Mouse (Mus musculus) lung, adult 2 months (tissue): ENCODE data around the gene Rlim.

Experiments used
- CTCF ChIP-seq: fragments of 200-500 bp; IDR thresholded peaks from 2 replicates; pipeline ENCODE4 v1.5.1; 2011; ENCODE audit warnings: mild to moderate bottlenecking, low read length, control low read depth; ENCODE audit not compliant: insufficient read depth
- POLR2A ChIP-seq: fragments of 200-500 bp; IDR thresholded peaks from 2 replicates; pipeline ENCODE4 v1.6.1; 2011; ENCODE audit warnings: low read depth, mild to moderate bottlenecking, control low read depth, low read length, borderline replicate concordance; ENCODE audit errors: extremely low read depth

DNA sequence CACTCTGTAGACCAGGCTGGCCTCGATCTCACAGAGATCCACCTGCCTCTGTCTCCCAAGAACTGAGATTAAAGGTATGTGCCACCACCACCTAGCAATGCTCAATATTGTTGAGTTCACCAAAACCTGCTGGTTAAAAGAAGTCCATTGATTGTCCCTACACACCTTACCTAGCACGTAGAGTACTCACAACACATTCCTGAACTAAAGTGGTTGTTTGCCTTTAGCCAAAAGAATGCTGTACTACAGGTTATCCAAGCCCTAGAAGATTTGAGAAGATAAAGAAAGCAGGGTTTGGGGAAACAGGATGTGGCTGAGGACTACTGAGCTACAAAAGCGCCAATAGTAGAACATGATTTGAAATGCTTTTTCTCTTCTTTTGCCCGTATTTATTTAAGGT, 34.0 kb upstream of the Rlim start:
- TF ChIP-seq CTCF (no peak), POLR2A (no peak)
